In genomic region chr14:57691316-57691715, GRCm38 (mm10) we compare ENCODE assay signal across 27 mouse cellular contexts. TPM values are rescaled to one million over a fixed set of nuclear protein-coding genes. Genes with fewer than 3 reads are reported as not detected.
DNase-seq lines count a peak whose midpoint lies in the region; ATAC-seq and TF ChIP-seq lines count a peak whose summit lies in the region.
"Had no signal": no experiment of that assay in that cellular context is flagged by ENCODE, and none has a peak within 500 bp of the region (broad histone marks: within the 10 kb centered on the region; RNA-seq: fewer than 3 reads in every experiment).

No protein-coding gene starts in this region.

- no peak for ATAC-seq in liver, embryonic 12.5 days
- ATAC-seq in G1E (ENCODE audit: extremely low read depth, insufficient number of reproducible peaks, low FRiP score, poor library complexity, severe bottlenecking): no peak
- ATAC-seq: forebrain, embryonic 14.5 days; hindbrain, embryonic 16.5 days; inflammation-experienced regulatory T-cells, adult 6 months had no signal

- no peak overlapping the region for H3K4me3 ChIP-seq in liver, embryonic 12.5 days
- 0 out of 2 replicates have a peak overlapping the region, but pooled peaks have one; percentile 1 for H3K4me3 ChIP-seq in G1E (ENCODE audit: low read depth, low read length)
- H3K4me3 ChIP-seq: embryonic facial prominence, embryonic 15.5 days; erythroblast, embryonic 14.5 days; forebrain, embryonic 10.5 days; gastrocnemius, adult 2 months; heart, embryonic 13.5 days; hindbrain, embryonic 12.5 days had no signal

- no peak overlapping the region for H3K4me2 ChIP-seq in liver, embryonic 12.5 days
- H3K4me2 ChIP-seq: embryonic facial prominence, embryonic 15.5 days; heart, embryonic 13.5 days; hindbrain, embryonic 12.5 days had no signal

- DNase-seq in liver (no peak), G1E (ENCODE audit: low spot score) (no peak)
- peak; percentile 62 for DNase-seq in testis, postnatal 10 days (ENCODE audit: low spot score)
- DNase-seq in testis, postnatal 14 days (ENCODE audit: low spot score): no peak
- no peak for DNase-seq in right cerebral cortex, postnatal 14 days
- DNase-seq: adrenal gland, postnatal 10 days; cerebellum, adult 11 months; cerebellum, adult 8-10 months; cerebellum, postnatal 14 days; embryo, embryonic 11 days; gastrocnemius, adult 2 months; gastrocnemius, postnatal 25 days; heart, postnatal 10 days; heart, postnatal 4 days had no signal

- H3K27me3 ChIP-seq in liver, embryonic 12.5 days (replicated peaks): no peaks in the 10 kb centered on the region
- H3K27me3 ChIP-seq in G1E (ENCODE audit: insufficient read depth, low read length): peaks cover 16% of the 10 kb centered on the region
- H3K27me3 ChIP-seq: embryonic facial prominence, embryonic 15.5 days; heart, embryonic 13.5 days; hindbrain, embryonic 12.5 days had no signal

- peaks cover 40% of the 10 kb centered on the region for H3K36me3 ChIP-seq in liver, embryonic 12.5 days
- H3K36me3 ChIP-seq in G1E (replicated peaks): peaks cover 2% of the 10 kb centered on the region

- H3K9ac ChIP-seq in liver, embryonic 12.5 days: no peak overlapping the region
- H3K9ac ChIP-seq: embryonic facial prominence, embryonic 15.5 days; heart, embryonic 13.5 days; hindbrain, embryonic 12.5 days had no signal

- no peak for TF ChIP-seq CTCF in G1E (IDR thresholded peaks at IDR 0.05; ENCODE audit: low read depth, low read length)

- H3K9me3 ChIP-seq in liver, embryonic 12.5 days (replicated peaks): no peaks in the 10 kb centered on the region; the same call in 1 of the 2 replicates
- H3K9me3 ChIP-seq in G1E (replicated peaks): no peaks in the 10 kb centered on the region
- H3K9me3 ChIP-seq: embryonic facial prominence, embryonic 15.5 days; forebrain, embryonic 10.5 days; heart, embryonic 13.5 days; hindbrain, embryonic 12.5 days had no signal

- peaks cover 37% of the 10 kb centered on the region for H3K4me1 ChIP-seq in liver, embryonic 12.5 days
- H3K4me1 ChIP-seq in G1E (ENCODE audit: insufficient read depth, low read depth, low read length): peaks cover 23% of the 10 kb centered on the region
- H3K4me1 ChIP-seq: embryonic facial prominence, embryonic 15.5 days; forebrain, embryonic 10.5 days; heart, embryonic 13.5 days; hindbrain, embryonic 12.5 days had no signal

- peak overlapping the region; percentile 94; the same call in 1 of the 2 replicates for H3K27ac ChIP-seq in liver, embryonic 12.5 days
- H3K27ac ChIP-seq: embryonic facial prominence, embryonic 15.5 days; forebrain, embryonic 10.5 days; gastrocnemius, adult 2 months; heart, embryonic 13.5 days; hindbrain, embryonic 12.5 days had no signal

- 93% methylated on average over 24 of the region's 24 CpGs for WGBS in liver, embryonic 12.5 days (ENCODE audit: insufficient replicate concordance)

RNA-seq across cellular contexts. Expression of gene Xpo4, which starts 26.1 kb away (rescaled TPM):
- polyA plus RNA-seq in liver, embryonic 12.5 days (2016; fragmentation: Nextera tagmentation; extraction: Ambion mirVana): 28.9 and 29.3 TPM in 2 replicates
- 81.6 and 98.1 TPM in 2 replicates for total RNA-seq in G1E (2014; fragmentation: Nextera tagmentation)
- 35.8 and 45.0 TPM in 2 replicates for total RNA-seq in G1E (2017)
- polyA plus RNA-seq in G1E (2012): 4.8 and 16.3 TPM in 2 replicates

RNA-seq across cellular contexts. Expression of gene Gm49361, which starts 54.6 kb away (rescaled TPM):
- not detected in 2 replicates for polyA plus RNA-seq in liver, embryonic 12.5 days (2016; fragmentation: Nextera tagmentation; extraction: Ambion mirVana)
- total RNA-seq in G1E (2014; fragmentation: Nextera tagmentation) (not detected in 2 replicates), G1E (2017) (not detected in 2 replicates)
- polyA plus RNA-seq in G1E (2012): not detected in 2 replicates
- total RNA-seq: common myeloid progenitor, adult 5-6 weeks; gastrocnemius, adult 2 months; granulocyte monocyte progenitor cell, adult 5-6 weeks had no signal
- polyA plus RNA-seq: brain, embryonic 14.5 days; embryonic facial prominence, embryonic 11.5 days; embryonic facial prominence, embryonic 15.5 days; forebrain, embryonic 10.5 days; forebrain, embryonic 14.5 days; heart, embryonic 13.5 days; hindbrain, embryonic 12.5 days; hindbrain, embryonic 16.5 days; inflammation-experienced regulatory T-cells, adult 6 months had no signal
